Mouse (Mus musculus) heart, postnatal 0 days (tissue): Measurements from ENCODE around the gene Vstm2a.

Source experiments
- CTCF ChIP-seq: IDR thresholded peaks from 2 replicates; pipeline ENCODE4 v1.5.1; 2016; ENCODE audit warnings: antibody characterized with exemption, control low read depth, low read depth
- EP300 ChIP-seq: IDR thresholded peaks from 2 replicates; pipeline ENCODE4 v1.6.1; 2016; ENCODE audit warnings: antibody characterized with exemption, low read depth

- TF ChIP-seq CTCF (no peak), EP300 (no peak)
Measured at GRCm38 (mm10) chr11:16268396-16268795, 10.9 kb downstream of the Vstm2a start.
